Mouse (Mus musculus) liver, postnatal 0 days (tissue): ENCODE results near the gene Dnmt1. TPM values are rescaled to one million over a fixed set of nuclear protein-coding genes. Genes with fewer than 3 reads are reported as not detected.

Source experiments
- ATAC-seq: fragments of 200-750 bp; cut with Nextera tagmentation; 2 replicates; pipeline ENCODE4 v1.8.0; 2017; ENCODE audit warnings: mild to moderate bottlenecking, moderate library complexity
- DNase-seq: peaks from one replicate; pipeline ENCODE4 v3.0.0-alpha.2; 2016
- H3K27ac ChIP-seq: fragments of 300-500 bp; sonication (generic); 2 replicates; pipeline ENCODE4 v1.5.1; 2014; ENCODE audit warnings: antibody characterized with exemption, moderate library complexity, mild to moderate bottlenecking, low read depth
- H3K27me3 ChIP-seq: fragments of 300-500 bp; sonication (generic); 2 replicates; pipeline ENCODE4 v1.6.1; 2014; ENCODE audit warnings: low read length, control low read depth, mixed read lengths; ENCODE audit not compliant: insufficient read depth
- H3K36me3 ChIP-seq: fragments of 300-500 bp; sonication (generic); replicated peaks from 2 replicates; pipeline ENCODE4 v1.6.1; 2014; ENCODE audit warnings: mild to moderate bottlenecking, control low read depth, low read length, moderate library complexity, mixed read lengths; ENCODE audit not compliant: insufficient read depth
- H3K4me1 ChIP-seq: fragments of 300-500 bp; sonication (generic); 2 replicates; pipeline ENCODE4 v1.6.1; 2014; ENCODE audit warnings: antibody characterized with exemption, mild to moderate bottlenecking, control low read depth; ENCODE audit not compliant: insufficient read depth
- H3K4me2 ChIP-seq: fragments of 300-500 bp; sonication (generic); 2 replicates; pipeline ENCODE4 v1.6.1; 2014; ENCODE audit warnings: low read depth, mild to moderate bottlenecking, low read length, moderate library complexity, mixed read lengths
- H3K4me3 ChIP-seq: fragments of 300-500 bp; sonication (generic); 2 replicates; pipeline ENCODE4 v1.5.1; 2014; ENCODE audit warnings: low read depth, low read length
- H3K9ac ChIP-seq: fragments of 300-500 bp; sonication (generic); replicated peaks from 2 replicates; pipeline ENCODE4 v1.6.1; 2014; ENCODE audit warnings: mild to moderate bottlenecking, moderate library complexity
- H3K9me3 ChIP-seq: fragments of 300-500 bp; sonication (generic); 2 replicates; pipeline ENCODE4 v1.6.1; 2016; ENCODE audit warnings: mild to moderate bottlenecking, control low read depth, low read length, mixed read lengths
- CTCF ChIP-seq: sonication (generic); IDR thresholded peaks from 2 replicates; pipeline ENCODE4 v1.5.1; 2016; ENCODE audit warnings: antibody characterized with exemption, low read depth
- EP300 ChIP-seq: IDR thresholded peaks from 2 replicates; pipeline ENCODE4 v1.6.1; 2016; ENCODE audit warnings: antibody characterized with exemption, low read depth, mild to moderate bottlenecking
- WGBS: fragments of 180-500 bp; shearing (Covaris S2); extraction: QIAGEN DNeasy Blood & Tissue Kit; methylation state at CpG from one replicate; pipeline ENCODE4 v1.1.7; 2014; ENCODE audit not compliant: insufficient replicate concordance; 5-methylcytosine and 5-hydroxymethylcytosine counted together
- polyA plus RNA-seq: library from polyadenylated mRNA; unstranded; fragments of >200 nt; fragmentation: Nextera tagmentation; extraction: Ambion mirVana; gene quantifications from 2 replicates; pipeline ENCODE4 v1.2.1, GENCODE M21; 2015

The Dnmt1 gene
- polyA plus RNA-seq, 1 experiment from 2014 or later = 24.5 TPM

- no peak for ATAC-seq
- H3K4me3 ChIP-seq = no peak overlapping the region
- no peaks in the 10 kb centered on the region for H3K9me3 ChIP-seq
- TF ChIP-seq CTCF (no peak), EP300 (no peak)
- H3K4me1 ChIP-seq = peaks cover 4% of the 10 kb centered on the region; the same call in 1 of the 2 replicates
- DNase-seq = no peak
- WGBS = 27% methylated on average over 10 of the region's 10 CpGs
- no peak overlapping the region for H3K9ac ChIP-seq
- no peak overlapping the region for H3K27ac ChIP-seq
- no peaks in the 10 kb centered on the region for H3K36me3 ChIP-seq
- H3K4me2 ChIP-seq = peak overlapping the region; percentile 38; the same call in 1 of the 2 replicates
- no peaks in the 10 kb centered on the region for H3K27me3 ChIP-seq
Observed at GRCm38 (mm10) chr9:20990861-20991260, 31.2 kb upstream of the Dnmt1 start.

GRCm38 (mm10) chr9:20987953-20988352 is 28.3 kb upstream of the Dnmt1 start:
- ATAC-seq (no peak), DNase-seq (no peak)
- no peak overlapping the region for H3K9ac ChIP-seq
- no peaks in the 10 kb centered on the region for H3K27me3 ChIP-seq
- no peaks in the 10 kb centered on the region for H3K9me3 ChIP-seq
- no peak for TF ChIP-seq EP300
- no peak for TF ChIP-seq CTCF
- H3K27ac ChIP-seq = no peak overlapping the region
- no peak overlapping the region for H3K4me2 ChIP-seq
- H3K4me3 ChIP-seq = no peak overlapping the region
- no peaks in the 10 kb centered on the region for H3K36me3 ChIP-seq
- H3K4me1 ChIP-seq = peaks cover 4% of the 10 kb centered on the region; the same call in 1 of the 2 replicates
- WGBS = 44% methylated on average over 7 of the region's 7 CpGs

- TF ChIP-seq CTCF = no peak
- TF ChIP-seq EP300 = no peak
- Histone ChIP-seq H3K36me3 (no peaks in the 10 kb centered on the region), H3K4me2 (no peak overlapping the region), H3K9ac (no peak overlapping the region), H3K4me1 (peaks cover 4% of the 10 kb centered on the region; the same call in 1 of the 2 replicates), H3K4me3 (no peak overlapping the region), H3K27ac (no peak overlapping the region), H3K9me3 (no peaks in the 10 kb centered on the region), H3K27me3 (no peaks in the 10 kb centered on the region)
- DNase-seq (no peak), ATAC-seq (no peak)
- 72% methylated on average over 15 of the region's 15 CpGs for WGBS
Observed at GRCm38 (mm10) chr9:20986952-20987686, 27.4 kb upstream of the Dnmt1 start.

GRCm38 (mm10) chr9:20983169-20983568 is 23.5 kb upstream of the Dnmt1 start:
- 35% methylated on average over 5 of the region's 5 CpGs for WGBS
- DNase-seq (no peak), ATAC-seq (no peak)

GRCm38 (mm10) chr9:20982171-20982570 is 22.5 kb upstream of the Dnmt1 start:
- Histone ChIP-seq H3K4me3 (no peak overlapping the region), H3K4me1 (0 out of 2 replicates have a peak, but pooled peaks cover 7% of the 10 kb centered on the region), H3K36me3 (no peaks in the 10 kb centered on the region), H3K4me2 (no peak overlapping the region), H3K27me3 (no peaks in the 10 kb centered on the region), H3K9ac (no peak overlapping the region), H3K27ac (no peak overlapping the region), H3K9me3 (no peaks in the 10 kb centered on the region)
- DNase-seq (no peak), ATAC-seq (no peak)
- 60% methylated on average over 3 of the region's 3 CpGs for WGBS
- TF ChIP-seq CTCF = no peak
- no peak for TF ChIP-seq EP300

More at GRCm38 (mm10) chr9:20983169-20983568, 23.5 kb upstream of the Dnmt1 start:
- Histone ChIP-seq H3K9me3 (no peaks in the 10 kb centered on the region), H3K4me1 (0 out of 2 replicates have a peak, but pooled peaks cover 7% of the 10 kb centered on the region), H3K4me2 (no peak overlapping the region), H3K36me3 (no peaks in the 10 kb centered on the region), H3K4me3 (no peak overlapping the region), H3K9ac (no peak overlapping the region), H3K27me3 (no peaks in the 10 kb centered on the region), H3K27ac (no peak overlapping the region)
- TF ChIP-seq EP300 (no peak), CTCF (no peak)

GRCm38 (mm10) chr9:20979769-20980168 is 20.1 kb upstream of the Dnmt1 start:
- peaks cover 22% of the 10 kb centered on the region for H3K4me1 ChIP-seq
- 70% methylated on average over 7 of the region's 7 CpGs for WGBS
- no peak for TF ChIP-seq EP300
- no peak for ATAC-seq
- H3K4me2 ChIP-seq = no peak overlapping the region
- no peak overlapping the region for H3K9ac ChIP-seq
- no peak overlapping the region for H3K4me3 ChIP-seq
- no peaks in the 10 kb centered on the region for H3K9me3 ChIP-seq
- no peak overlapping the region for H3K27ac ChIP-seq
- H3K36me3 ChIP-seq = no peaks in the 10 kb centered on the region
- 0 out of 2 replicates have a peak, but pooled peaks cover 6% of the 10 kb centered on the region for H3K27me3 ChIP-seq
- DNase-seq = no peak
